Mouse (Mus musculus): ENCODE data around the gene B4galt4. TPM values are rescaled to one million over a fixed set of nuclear protein-coding genes. Genes with fewer than 3 reads are reported as not detected.
"Not testable (repeated sequence)": the region's sequence is repeated elsewhere in the genome, so short reads cannot be mapped to it uniquely, and the experiment has no call there.

B4galt4 gene
- polyA plus RNA-seq, 1 experiment from 2014 or later = 26.8 TPM

GRCm38 (mm10) chr16:38785301-38785700 is 43.2 kb downstream of the B4galt4 start:
- Histone ChIP-seq H3K9ac (ENCODE audit: low read length) (no peak overlapping the region), H3K27ac (replicated peaks; ENCODE audit: low read depth, low read length) (no peak overlapping the region), H3K4me2 (ENCODE audit: low read depth, severe bottlenecking) (no peak overlapping the region), H3K4me3 (ENCODE audit: low read depth, low read length) (no peak overlapping the region), H3K36me3 (ENCODE audit: control insufficient read depth, insufficient read depth, low read length) (no peaks in the 10 kb centered on the region), H3K4me1 (ENCODE audit: control insufficient read depth, insufficient read depth, low read length) (no peaks in the 10 kb centered on the region), H3K27me3 (ENCODE audit: control insufficient read depth, insufficient read depth, low read length) (no peaks in the 10 kb centered on the region), H3K9me3 (ENCODE audit: control insufficient read depth, low read length) (no peaks in the 10 kb centered on the region)
- DNase-seq (ENCODE audit: low spot score) (no peak), ATAC-seq (ENCODE audit: insufficient number of reproducible peaks, low FRiP score, low TSS enrichment, low read depth) (no peak)
- WGBS = 95% methylated on average over 7 of the region's 7 CpGs

- WGBS = 88% methylated on average over 2 of the region's 2 CpGs
- Histone ChIP-seq H3K9me3 (ENCODE audit: control insufficient read depth, low read length) (no peaks in the 10 kb centered on the region), H3K4me3 (ENCODE audit: low read depth, low read length) (no peak overlapping the region), H3K9ac (ENCODE audit: low read length) (no peak overlapping the region), H3K4me1 (ENCODE audit: control insufficient read depth, insufficient read depth, low read length) (no peaks in the 10 kb centered on the region), H3K4me2 (ENCODE audit: low read depth, severe bottlenecking) (no peak overlapping the region), H3K27me3 (ENCODE audit: control insufficient read depth, insufficient read depth, low read length) (no peaks in the 10 kb centered on the region), H3K36me3 (ENCODE audit: control insufficient read depth, insufficient read depth, low read length) (no peaks in the 10 kb centered on the region), H3K27ac (replicated peaks; ENCODE audit: low read depth, low read length) (no peak overlapping the region)
- DNase-seq (ENCODE audit: low spot score) (no peak), ATAC-seq (ENCODE audit: insufficient number of reproducible peaks, low FRiP score, low TSS enrichment, low read depth) (no peak)
Observed at GRCm38 (mm10) chr16:38789016-38789415, 47.0 kb downstream of the B4galt4 start.

DNA sequence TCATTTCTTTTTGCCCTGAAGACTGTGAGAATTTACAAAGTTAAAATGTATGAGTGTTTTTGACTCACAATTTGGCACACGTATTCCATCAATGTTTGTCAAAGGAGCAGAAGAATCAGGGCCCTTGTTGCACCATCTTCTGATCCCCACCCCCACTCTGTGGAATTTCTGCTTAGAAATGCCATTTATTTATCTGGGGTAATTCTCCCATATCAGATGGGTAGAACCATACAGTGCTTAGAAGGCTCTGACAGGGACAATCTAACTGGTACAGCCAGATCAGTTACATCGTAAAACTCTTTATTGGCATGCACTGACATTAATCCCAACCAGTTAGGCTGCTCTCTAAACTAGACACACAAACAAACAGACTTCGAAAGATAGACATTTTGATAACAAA is 47.9 kb downstream of the B4galt4 start:
- ATAC-seq (ENCODE audit: insufficient number of reproducible peaks, low FRiP score, low TSS enrichment, low read depth) (no peak), DNase-seq (ENCODE audit: low spot score) (no peak)
- Histone ChIP-seq H3K4me3 (ENCODE audit: low read depth, low read length) (no peak overlapping the region), H3K4me2 (ENCODE audit: low read depth, severe bottlenecking) (no peak overlapping the region), H3K9me3 (ENCODE audit: control insufficient read depth, low read length) (no peaks in the 10 kb centered on the region), H3K36me3 (ENCODE audit: control insufficient read depth, insufficient read depth, low read length) (no peaks in the 10 kb centered on the region), H3K27me3 (ENCODE audit: control insufficient read depth, insufficient read depth, low read length) (no peaks in the 10 kb centered on the region), H3K9ac (ENCODE audit: low read length) (no peak overlapping the region), H3K27ac (replicated peaks; ENCODE audit: low read depth, low read length) (no peak overlapping the region), H3K4me1 (ENCODE audit: control insufficient read depth, insufficient read depth, low read length) (no peaks in the 10 kb centered on the region)
- 91% methylated on average over 3 of the region's 3 CpGs for WGBS

- Histone ChIP-seq H3K9ac (ENCODE audit: low read length) (no peak overlapping the region), H3K36me3 (ENCODE audit: control insufficient read depth, insufficient read depth, low read length) (no peaks in the 10 kb centered on the region), H3K4me2 (ENCODE audit: low read depth, severe bottlenecking) (no peak overlapping the region), H3K4me3 (ENCODE audit: low read depth, low read length) (no peak overlapping the region), H3K9me3 (ENCODE audit: control insufficient read depth, low read length) (no peaks in the 10 kb centered on the region), H3K4me1 (ENCODE audit: control insufficient read depth, insufficient read depth, low read length) (no peaks in the 10 kb centered on the region), H3K27ac (replicated peaks; ENCODE audit: low read depth, low read length) (no peak overlapping the region), H3K27me3 (ENCODE audit: control insufficient read depth, insufficient read depth, low read length) (no peaks in the 10 kb centered on the region)
- 68% methylated on average over 6 of the region's 6 CpGs for WGBS
- ATAC-seq (ENCODE audit: insufficient number of reproducible peaks, low FRiP score, low TSS enrichment, low read depth) (no peak), DNase-seq (ENCODE audit: low spot score) (no peak)
Observed at GRCm38 (mm10) chr16:38793120-38793519, 51.1 kb downstream of the B4galt4 start.

DNA sequence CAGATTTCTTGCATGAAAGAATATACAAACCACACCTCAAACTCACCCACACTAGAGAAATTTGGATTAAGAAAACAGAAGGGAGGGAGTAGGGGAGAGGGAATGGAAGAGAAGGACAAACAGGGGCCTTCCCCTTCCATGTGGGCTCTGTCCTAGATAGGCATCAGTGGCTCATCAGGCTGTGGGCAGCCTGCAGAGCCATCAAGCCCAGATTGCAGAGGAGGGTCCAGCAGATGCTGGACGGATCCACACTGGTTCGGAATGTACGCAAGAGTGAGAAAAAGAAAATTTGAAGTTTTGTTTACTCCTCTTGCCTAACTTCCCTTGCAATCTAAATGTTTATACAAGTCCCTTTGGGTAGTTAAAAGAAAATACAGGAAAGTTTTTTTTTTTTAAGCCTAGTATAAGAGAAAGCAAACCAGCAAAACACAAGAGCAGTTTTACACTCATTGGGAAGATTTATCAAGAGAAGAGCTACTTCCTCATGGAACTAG is 56.9 kb downstream of the B4galt4 start:
- Histone ChIP-seq H3K27me3 (ENCODE audit: control insufficient read depth, insufficient read depth, low read length) (no peaks in the 10 kb centered on the region), H3K4me3 (ENCODE audit: low read depth, low read length) (no peak overlapping the region), H3K9ac (ENCODE audit: low read length) (no peak overlapping the region), H3K27ac (replicated peaks; ENCODE audit: low read depth, low read length) (no peak overlapping the region), H3K4me2 (ENCODE audit: low read depth, severe bottlenecking) (no peak overlapping the region), H3K36me3 (ENCODE audit: control insufficient read depth, insufficient read depth, low read length) (no peaks in the 10 kb centered on the region), H3K4me1 (ENCODE audit: control insufficient read depth, insufficient read depth, low read length) (0 out of 2 replicates have a peak, but pooled peaks cover 2% of the 10 kb centered on the region), H3K9me3 (ENCODE audit: control insufficient read depth, low read length) (no peaks in the 10 kb centered on the region)
- DNase-seq (ENCODE audit: low spot score) (no peak), ATAC-seq (ENCODE audit: insufficient number of reproducible peaks, low FRiP score, low TSS enrichment, low read depth) (no peak)
- WGBS = 76% methylated on average over 3 of the region's 3 CpGs

- 0 out of 2 replicates have a peak, but pooled peaks cover 2% of the 10 kb centered on the region for H3K4me1 ChIP-seq (ENCODE audit: control insufficient read depth, insufficient read depth, low read length)
- no peak within 1 kb of the TSS for H3K9ac ChIP-seq (ENCODE audit: low read length)
- H3K27me3 ChIP-seq (ENCODE audit: control insufficient read depth, insufficient read depth, low read length) = no peaks in the 10 kb centered on the region
- DNase-seq (ENCODE audit: low spot score) (peak; percentile 38), ATAC-seq (ENCODE audit: insufficient number of reproducible peaks, low FRiP score, low TSS enrichment, low read depth) (no peak)
- no peak within 1 kb of the TSS for H3K4me2 ChIP-seq (ENCODE audit: low read depth, severe bottlenecking)
- no peaks in the 10 kb centered on the region for H3K36me3 ChIP-seq (ENCODE audit: control insufficient read depth, insufficient read depth, low read length)
- no peak within 1 kb of the TSS for H3K27ac ChIP-seq (replicated peaks; ENCODE audit: low read depth, low read length)
- no peak within 1 kb of the TSS for H3K4me3 ChIP-seq (ENCODE audit: low read depth, low read length)
- no peaks in the 10 kb centered on the region for H3K9me3 ChIP-seq (ENCODE audit: control insufficient read depth, low read length)
- WGBS = 45% methylated on average over 10 of the region's 10 CpGs
Observed at GRCm38 (mm10) chr16:38800091-38800490, 58.0 kb downstream of the B4galt4 start, which contains the start of gene Upk1b. Upk1b (minus strand) TSS chr16:38800328.

DNA sequence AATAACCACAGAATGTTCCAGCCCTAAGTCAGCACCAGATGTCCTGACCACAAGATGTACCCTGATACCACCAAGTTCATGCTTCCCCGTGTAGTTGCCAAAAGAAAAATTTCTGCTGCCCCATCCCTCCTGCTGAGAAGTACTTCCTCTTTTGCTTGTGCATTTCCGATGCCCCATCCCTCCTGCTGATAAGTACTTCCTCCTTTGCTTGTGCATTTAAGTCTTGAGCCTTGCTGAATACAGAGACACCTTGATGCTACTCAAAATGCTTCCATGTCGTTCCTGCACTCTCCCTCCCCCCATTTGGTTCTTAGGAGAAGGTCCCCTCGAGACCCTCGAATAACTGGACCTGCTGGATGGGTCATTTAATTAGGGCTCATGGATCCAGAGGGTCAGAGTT is 65.7 kb downstream of the B4galt4 start:
- H3K27ac ChIP-seq (replicated peaks; ENCODE audit: low read depth, low read length); H3K4me2 ChIP-seq (ENCODE audit: low read depth, severe bottlenecking); H3K9me3 ChIP-seq (ENCODE audit: control insufficient read depth, low read length); H3K4me3 ChIP-seq (ENCODE audit: low read depth, low read length); H3K27me3 ChIP-seq (ENCODE audit: control insufficient read depth, insufficient read depth, low read length); ATAC-seq (ENCODE audit: insufficient number of reproducible peaks, low FRiP score, low TSS enrichment, low read depth); H3K36me3 ChIP-seq (ENCODE audit: control insufficient read depth, insufficient read depth, low read length); H3K9ac ChIP-seq (ENCODE audit: low read length); H3K4me1 ChIP-seq (ENCODE audit: control insufficient read depth, insufficient read depth, low read length); DNase-seq (ENCODE audit: low spot score): not testable (repeated sequence)
- WGBS = 82% methylated on average over 5 of the region's 5 CpGs

DNA sequence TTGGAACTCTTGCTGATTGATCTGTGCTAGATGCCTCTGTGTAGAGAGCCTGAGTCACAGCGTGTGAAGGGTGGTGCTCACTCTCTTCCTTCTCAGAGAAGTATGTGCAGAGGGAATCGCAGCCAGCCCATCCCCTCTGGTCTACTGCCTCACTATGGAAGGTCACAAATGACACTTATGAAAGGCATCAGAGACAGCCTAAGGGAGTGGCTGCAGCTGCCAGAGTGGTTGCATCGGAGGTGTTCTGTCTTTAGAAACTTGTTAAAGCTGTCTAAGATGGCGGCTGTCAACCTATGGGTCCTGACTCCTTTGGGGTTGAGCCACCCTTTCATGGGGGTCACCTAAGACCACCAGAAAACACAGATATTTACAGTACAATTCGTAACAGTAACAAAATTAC is 68.1 kb downstream of the B4galt4 start:
- H3K4me1 ChIP-seq (ENCODE audit: control insufficient read depth, insufficient read depth, low read length) = no peaks in the 10 kb centered on the region
- H3K9me3 ChIP-seq (ENCODE audit: control insufficient read depth, low read length) = no peaks in the 10 kb centered on the region
- H3K27ac ChIP-seq (replicated peaks; ENCODE audit: low read depth, low read length) = no peak overlapping the region
- no peak for ATAC-seq (ENCODE audit: insufficient number of reproducible peaks, low FRiP score, low TSS enrichment, low read depth)
- H3K4me3 ChIP-seq (ENCODE audit: low read depth, low read length) = no peak overlapping the region
- H3K4me2 ChIP-seq (ENCODE audit: low read depth, severe bottlenecking) = no peak overlapping the region
- DNase-seq (ENCODE audit: low spot score) = no peak
- 79% methylated on average over 5 of the region's 5 CpGs for WGBS
- no peaks in the 10 kb centered on the region for H3K36me3 ChIP-seq (ENCODE audit: control insufficient read depth, insufficient read depth, low read length)
- H3K9ac ChIP-seq (ENCODE audit: low read length) = no peak overlapping the region
- no peaks in the 10 kb centered on the region for H3K27me3 ChIP-seq (ENCODE audit: control insufficient read depth, insufficient read depth, low read length)

GRCm38 (mm10) chr16:38812521-38812920 is 70.5 kb downstream of the B4galt4 start:
- H3K4me1 ChIP-seq (ENCODE audit: control insufficient read depth, insufficient read depth, low read length) = no peaks in the 10 kb centered on the region
- H3K36me3 ChIP-seq (ENCODE audit: control insufficient read depth, insufficient read depth, low read length) = no peaks in the 10 kb centered on the region
- ATAC-seq (ENCODE audit: insufficient number of reproducible peaks, low FRiP score, low TSS enrichment, low read depth) (no peak), DNase-seq (ENCODE audit: low spot score) (peak; percentile 76)
- H3K9me3 ChIP-seq (ENCODE audit: control insufficient read depth, low read length) = no peaks in the 10 kb centered on the region
- H3K27me3 ChIP-seq (ENCODE audit: control insufficient read depth, insufficient read depth, low read length) = no peaks in the 10 kb centered on the region
- 32% methylated on average over 8 of the region's 8 CpGs for WGBS
- no peak overlapping the region for H3K27ac ChIP-seq (replicated peaks; ENCODE audit: low read depth, low read length)
- no peak overlapping the region for H3K4me2 ChIP-seq (ENCODE audit: low read depth, severe bottlenecking)
- H3K4me3 ChIP-seq (ENCODE audit: low read depth, low read length) = no peak overlapping the region
- H3K9ac ChIP-seq (ENCODE audit: low read length) = no peak overlapping the region

Measured in limb, embryonic 11.5 days (tissue).